Mouse (Mus musculus) ES-E14 (cell line): Measurements from ENCODE around the gene Kcnj9. TPM values are rescaled to one million over a fixed set of nuclear protein-coding genes. Genes with fewer than 3 reads are reported as not detected.

Experiments
- DNase-seq: peaks from one replicate; pipeline ENCODE4 v3.0.0-alpha.2; 2013; ENCODE audit warnings: low read depth, low spot score
- H3K27ac ChIP-seq: 2 replicates; pipeline ENCODE4 v1.5.1; 2012; ENCODE audit warnings: low read depth, mild to moderate bottlenecking, low read length, moderate library complexity, mixed read lengths; ENCODE audit not compliant: poor library complexity, insufficient read depth, severe bottlenecking
- H3K36me3 ChIP-seq: 2 replicates; pipeline ENCODE4 v1.6.1; 2012; ENCODE audit warnings: mild to moderate bottlenecking, low read length, moderate library complexity, mixed read lengths; ENCODE audit not compliant: control insufficient read depth, poor library complexity, insufficient read depth, severe bottlenecking
- H3K4me1 ChIP-seq, 2 experiments: fragments of 150-350 bp in 1 of 2; sonication (generic) in 1 of 2; 2 replicates each; pipeline ENCODE4 v1.6.1; 2012; ENCODE audit warnings: low read length in 2 of 2, mild to moderate bottlenecking in 1 of 2, mixed read lengths in 1 of 2; ENCODE audit not compliant: control insufficient read depth in 2 of 2, insufficient read depth in 2 of 2, poor library complexity in 1 of 2
- H3K4me3 ChIP-seq, 2 experiments: fragments of 150-350 bp in 1 of 2; sonication (generic) in 1 of 2; 2 replicates each; pipeline ENCODE4 v1.5.1; 2012; ENCODE audit warnings: low read length in 2 of 2, low read depth in 1 of 2, mild to moderate bottlenecking in 1 of 2, mixed read lengths in 1 of 2; ENCODE audit not compliant: insufficient read depth in 1 of 2, poor library complexity in 1 of 2, severe bottlenecking in 1 of 2
- H3K9ac ChIP-seq: 2 replicates; pipeline ENCODE4 v1.6.1; 2012; ENCODE audit warnings: low read depth, mild to moderate bottlenecking, low read length, mixed read lengths; ENCODE audit not compliant: poor library complexity, insufficient read depth, severe bottlenecking
- H3K9me3 ChIP-seq: fragments of 150-350 bp; sonication (generic); 2 replicates; pipeline ENCODE4 v1.6.1; 2012; ENCODE audit warnings: low read depth, mild to moderate bottlenecking, low read length; ENCODE audit not compliant: control insufficient read depth, insufficient read depth
- CHD2 ChIP-seq: IDR thresholded peaks from 2 replicates; pipeline ENCODE4 v1.6.1; 2014; ENCODE audit warnings: mild to moderate bottlenecking, low read depth, low read length, inconsistent platforms
- HCFC1 ChIP-seq: IDR thresholded peaks from 2 replicates; pipeline ENCODE4 v1.6.1; 2012; ENCODE audit warnings: low read length, inconsistent platforms, borderline replicate concordance; ENCODE audit not compliant: insufficient read depth
- MAFK ChIP-seq: IDR thresholded peaks from 2 replicates; pipeline ENCODE4 v1.6.1; 2014; ENCODE audit warnings: mild to moderate bottlenecking, low read depth, low read length, inconsistent platforms; ENCODE audit not compliant: insufficient read depth
- ZC3H11A ChIP-seq: IDR thresholded peaks from 2 replicates; pipeline ENCODE4 v1.6.1; 2012; ENCODE audit warnings: low read depth, mild to moderate bottlenecking, inconsistent platforms, low read length, borderline replicate concordance
- ZNF384 ChIP-seq: IDR thresholded peaks from 2 replicates; pipeline ENCODE4 v1.6.1; 2012; ENCODE audit warnings: low read depth, low read length, inconsistent platforms
- in situ Hi-C, 2 experiments: fragments of 600-800 bp; cut with MboI; formaldehyde crosslinking; loops; one replicate each; pipeline ENCODE4 v1.15.1; 2025; ENCODE audit warnings: low sequenced_read_pairs in 2 of 2, inconsistent platforms in 1 of 2; ENCODE audit not compliant: unreplicated experiment in 2 of 2
- total RNA-seq: library from RNA; depleted of rRNA; stranded (reverse); fragments of 300-350 nt; gene quantifications from 2 replicates; pipeline ENCODE4 v1.2.3, GENCODE M21; 2012; rRNA removed

Gene Kcnj9
- total RNA-seq, 1 experiment = 1.2 TPM

DNA sequence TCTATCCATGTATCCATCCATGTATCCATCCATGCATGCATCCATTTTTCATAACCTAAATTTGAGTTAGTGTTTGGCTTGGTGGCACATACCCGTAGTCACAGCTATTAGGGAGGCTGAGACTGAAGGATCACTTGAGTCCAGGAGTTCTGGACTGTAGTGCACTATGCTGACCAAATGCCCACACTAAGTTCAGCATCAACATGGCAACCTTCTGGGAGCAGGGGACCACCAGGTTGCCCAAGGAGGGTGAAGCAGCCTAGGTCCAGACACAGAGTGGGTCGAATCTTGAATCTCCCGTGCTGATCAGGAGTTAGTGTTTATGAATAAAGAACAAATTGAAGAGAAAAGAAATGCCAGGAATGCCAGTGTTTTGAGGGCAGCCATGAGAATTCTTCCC lies 57.9 kb downstream of the Kcnj9 start:
- in situ Hi-C loops = no loop called here
- H3K36me3 ChIP-seq = no peaks in the 10 kb centered on the region
- TF ChIP-seq HCFC1 = no peak
- no peak for TF ChIP-seq CHD2
- TF ChIP-seq ZNF384 = no peak
- TF ChIP-seq MAFK = no peak
- TF ChIP-seq ZC3H11A = no peak
- peaks cover 0 to 4% of the 10 kb centered on the region in 2 experiments; a peak in 1 of 4 replicates for H3K4me1 ChIP-seq
- no peak overlapping the region for H3K9ac ChIP-seq
- no peaks in the 10 kb centered on the region for H3K9me3 ChIP-seq
- no peak overlapping the region for H3K4me3 ChIP-seq
- DNase-seq = no peak
- H3K27ac ChIP-seq = no peak overlapping the region

Other genes with a start within 250 kb of the Kcnj9 start
- gene Copa, start 246.8 kb downstream of the Kcnj9 start, total RNA-seq = 64.7 and 91.5 TPM in 2 replicates
- gene Ncstn, start 246.5 kb downstream of the Kcnj9 start, total RNA-seq = 40.5 and 59.6 TPM in 2 replicates
- gene Pex19, start 202.6 kb downstream of the Kcnj9 start, total RNA-seq = 81.7 and 97.8 TPM in 2 replicates
- 58.0 and 61.9 TPM in 2 replicates for gene Dcaf8, start 181.2 kb downstream of the Kcnj9 start, total RNA-seq
- 13.3 and 21.3 TPM in 2 replicates for gene Pea15a, start 122.5 kb downstream of the Kcnj9 start, total RNA-seq
- gene Casq1, start 109.5 kb downstream of the Kcnj9 start, total RNA-seq = 1.8 and 2.4 TPM in 2 replicates
- gene Atp1a4, start 70.9 kb downstream of the Kcnj9 start, total RNA-seq = 1.5 and 2.2 TPM in 2 replicates
- 43.5 and 108 TPM in 2 replicates for gene Igsf8, start 67.7 kb downstream of the Kcnj9 start, total RNA-seq
- 0.31 and 0.48 TPM in 2 replicates for gene Atp1a2, start 31.3 kb downstream of the Kcnj9 start, total RNA-seq
- gene Kcnj10, start 11.9 kb upstream of the Kcnj9 start, total RNA-seq = 0.80 and 1.2 TPM in 2 replicates
- 25.4 and 25.6 TPM in 2 replicates for gene Pigm, start 47.2 kb upstream of the Kcnj9 start, total RNA-seq
- 1.6 and 2.7 TPM in 2 replicates for gene Slamf9, start 146.0 kb upstream of the Kcnj9 start, total RNA-seq
- 45.6 and 80.3 TPM in 2 replicates for gene Igsf9, start 152.5 kb upstream of the Kcnj9 start, total RNA-seq
- gene Tagln2, start 170.7 kb upstream of the Kcnj9 start, total RNA-seq = 112 and 131 TPM in 2 replicates
- gene Cfap45, start 191.5 kb upstream of the Kcnj9 start, total RNA-seq = 0.67 and 1.2 TPM in 2 replicates
- 0.09 and 0.26 TPM in 2 replicates for gene Vsig8, start 226.6 kb upstream of the Kcnj9 start, total RNA-seq